Mouse (Mus musculus): Measurements from ENCODE around the gene Ngly1.

GRCm38 (mm10) chr14:16273677-16274076, 24.6 kb downstream of the Ngly1 start:
- TF ChIP-seq CTCF (IDR thresholded peaks at IDR 0.05; ENCODE audit: borderline replicate concordance, insufficient read depth, low read depth, low read length) = no peak
- TF ChIP-seq POLR2A (IDR thresholded peaks at IDR 0.05; ENCODE audit: borderline replicate concordance, insufficient read depth, low read length) = no peak
